Mouse (Mus musculus) layer of hippocampus, adult 9-10 months (tissue): ENCODE data around the gene Bco2.

Experiments used
- DNase-seq: peaks from one replicate; pipeline ENCODE4 v3.0.0; 2022; ENCODE audit warnings: low spot score

The Bco2 gene

GRCm38 (mm10) chr9:50515462-50515861, 39.5 kb downstream of the Bco2 start:
- no peak for DNase-seq

DNA sequence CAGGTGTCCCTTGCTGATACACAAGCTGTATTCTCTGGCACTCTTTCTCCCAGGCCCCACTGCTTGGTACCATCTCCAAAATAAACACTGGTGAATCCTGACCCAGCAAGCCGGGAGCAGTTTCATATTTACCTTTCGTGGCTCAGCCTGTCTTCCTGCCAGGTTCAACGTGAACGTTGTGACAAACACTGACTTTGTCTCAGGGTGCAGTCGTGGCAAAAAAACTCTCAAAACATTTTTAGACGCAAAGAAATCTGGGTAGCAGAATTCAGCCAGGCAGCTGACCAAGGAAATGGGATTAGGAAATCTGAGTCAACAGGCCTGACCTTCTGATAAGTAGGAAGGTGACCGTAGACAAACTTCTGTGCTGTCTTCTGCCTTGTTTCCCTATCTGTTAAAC, 47.4 kb downstream of the Bco2 start:
- DNase-seq, result no peak

DNA sequence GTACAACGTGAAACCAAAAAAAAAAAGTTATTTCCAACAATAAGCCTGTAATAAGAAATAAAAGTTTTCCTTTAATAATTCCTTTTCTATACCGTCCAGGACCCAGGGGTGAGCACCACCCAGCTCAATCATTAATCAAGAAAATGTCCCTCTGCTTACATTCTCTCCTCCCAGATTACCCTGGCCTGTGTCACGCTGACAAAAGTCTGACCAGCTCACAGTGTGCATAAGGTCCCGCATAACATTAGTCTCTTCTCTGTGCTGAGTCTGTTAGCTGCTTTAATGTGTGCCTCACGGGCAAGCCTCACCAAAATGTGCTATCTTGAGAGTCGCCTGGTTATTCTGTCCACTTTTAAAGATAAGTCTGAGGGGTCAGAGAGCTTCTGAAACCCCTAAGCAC, 49.6 kb downstream of the Bco2 start:
- DNase-seq, result no peak

GRCm38 (mm10) chr9:50502949-50503348, 52.0 kb downstream of the Bco2 start:
- no peak for DNase-seq

DNA sequence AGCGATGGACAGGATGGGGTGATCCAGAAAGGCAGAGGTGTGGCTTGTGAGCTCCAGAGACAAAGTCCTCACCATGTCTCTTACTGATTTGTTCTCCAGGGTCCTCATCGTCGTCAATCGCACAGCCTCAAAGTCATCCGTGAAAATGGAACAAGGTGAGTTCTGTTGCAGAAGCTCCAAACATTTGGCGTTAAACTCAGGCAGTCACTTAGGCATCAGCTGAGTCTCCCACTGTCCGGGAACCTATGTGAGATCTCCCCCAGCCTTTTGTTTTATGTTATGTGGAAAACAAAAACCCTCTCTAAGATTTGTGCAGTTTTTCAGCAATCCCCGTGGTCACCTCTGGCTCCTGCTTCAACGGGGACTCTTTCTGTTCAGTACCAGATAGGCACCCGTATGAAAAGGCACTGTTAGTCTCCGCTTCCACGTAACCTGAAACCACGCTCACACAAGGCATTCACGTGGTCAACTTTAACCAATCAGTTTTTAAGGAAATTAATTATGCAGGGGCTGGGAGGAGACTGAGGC, 53.9 kb downstream of the Bco2 start:
- DNase-seq, result no peak

DNA sequence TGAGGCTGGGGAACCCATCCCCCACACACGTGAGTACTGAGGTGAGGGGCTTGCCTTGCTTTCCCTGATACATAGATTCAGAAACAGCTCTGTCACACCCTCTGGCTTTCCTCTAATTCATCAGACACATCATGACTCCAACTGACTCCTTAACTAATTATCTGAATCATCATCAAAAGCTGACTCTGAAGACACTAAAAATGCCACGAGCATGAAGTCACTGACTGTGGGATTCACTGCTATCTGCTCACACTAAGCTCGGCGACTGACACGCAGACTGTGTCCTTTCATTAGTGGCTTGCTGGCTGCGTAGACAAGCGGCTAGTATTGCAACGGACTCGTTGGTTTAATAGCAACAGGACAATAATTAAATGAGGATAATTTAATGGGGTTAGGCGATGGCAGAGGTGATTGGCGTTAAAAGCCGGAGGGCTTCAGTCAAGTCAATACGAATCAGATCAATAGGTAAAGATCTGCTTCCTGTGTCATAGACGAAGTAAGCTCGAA, 54.5 kb downstream of the Bco2 start:
- no peak for DNase-seq

DNA sequence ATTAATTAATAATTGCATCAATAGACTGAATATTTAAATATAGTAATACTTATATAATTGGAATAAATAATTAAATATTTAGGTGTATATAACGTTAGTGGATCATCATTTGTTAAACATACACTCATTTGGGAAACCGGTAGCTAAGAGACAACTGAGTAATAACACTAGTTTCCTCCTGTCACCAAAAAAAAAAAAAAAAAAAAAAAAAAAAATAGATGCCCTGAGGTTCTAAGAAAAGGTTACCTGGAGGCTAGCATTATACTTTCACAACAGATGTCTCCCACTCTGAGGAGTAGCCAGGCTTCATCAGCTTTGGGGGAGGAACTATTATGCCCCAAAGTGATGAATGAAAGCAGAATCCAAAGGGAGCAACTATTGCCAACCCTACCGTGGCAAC, 55.2 kb downstream of the Bco2 start:
- no peak for DNase-seq

DNA sequence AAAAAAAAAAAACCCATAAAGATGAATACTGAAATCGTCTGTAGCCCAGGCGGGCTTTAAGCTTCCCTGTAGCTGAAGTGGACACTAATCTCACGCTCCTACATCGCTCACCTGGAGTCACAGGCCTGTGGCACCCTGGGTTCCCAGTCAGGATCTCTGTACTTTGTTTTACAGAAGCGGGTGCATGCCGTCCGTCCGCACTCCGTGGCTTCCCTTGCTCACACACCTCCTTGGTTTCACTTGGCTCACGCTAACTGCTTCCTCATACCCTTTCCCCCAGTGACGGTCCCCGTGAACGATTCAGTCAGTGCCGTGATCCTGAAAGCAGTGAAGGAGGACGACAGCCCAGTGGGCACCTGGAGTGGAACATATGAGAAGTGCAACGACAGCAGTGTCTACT, 56.2 kb downstream of the Bco2 start:
- no peak for DNase-seq

DNA sequence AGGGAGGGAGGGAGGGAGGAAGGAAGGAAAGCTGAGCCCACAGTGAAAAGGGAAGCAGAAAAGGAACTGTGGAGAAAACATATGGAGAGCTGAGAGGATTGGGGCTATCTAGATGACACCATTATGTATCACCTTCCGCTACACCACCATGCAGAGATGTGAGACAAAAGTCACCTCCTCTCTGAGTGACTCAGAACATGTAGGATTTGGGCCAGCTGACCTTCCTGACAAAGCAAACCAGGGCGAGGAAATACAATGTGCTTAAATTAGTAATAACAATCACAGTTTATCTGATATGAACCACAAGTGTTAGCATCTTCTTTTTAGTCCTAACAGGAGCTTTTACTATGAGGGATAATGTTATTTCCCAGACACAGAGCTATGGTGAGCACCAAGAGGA, 57.4 kb downstream of the Bco2 start:
- DNase-seq, result no peak

DNA sequence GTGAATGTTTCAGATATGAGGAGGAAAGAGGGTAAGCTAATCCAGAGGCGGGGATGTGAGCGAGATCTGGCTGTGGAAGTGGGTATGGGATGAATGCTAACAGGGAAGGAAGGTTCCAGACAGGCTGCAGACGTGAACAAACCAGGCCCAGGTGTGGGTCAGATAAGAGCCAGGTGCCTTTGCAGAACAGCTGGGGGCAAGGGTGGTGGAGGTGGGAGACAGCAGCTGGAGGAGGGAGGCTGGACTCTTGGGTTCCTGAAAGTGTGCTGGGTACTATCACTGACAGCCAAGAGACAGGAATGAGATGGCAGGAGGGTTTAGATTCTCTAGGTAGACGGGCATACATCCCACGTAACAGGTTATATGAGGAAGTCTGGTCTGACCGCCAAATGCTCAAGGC, 57.9 kb downstream of the Bco2 start:
- no peak for DNase-seq

DNA sequence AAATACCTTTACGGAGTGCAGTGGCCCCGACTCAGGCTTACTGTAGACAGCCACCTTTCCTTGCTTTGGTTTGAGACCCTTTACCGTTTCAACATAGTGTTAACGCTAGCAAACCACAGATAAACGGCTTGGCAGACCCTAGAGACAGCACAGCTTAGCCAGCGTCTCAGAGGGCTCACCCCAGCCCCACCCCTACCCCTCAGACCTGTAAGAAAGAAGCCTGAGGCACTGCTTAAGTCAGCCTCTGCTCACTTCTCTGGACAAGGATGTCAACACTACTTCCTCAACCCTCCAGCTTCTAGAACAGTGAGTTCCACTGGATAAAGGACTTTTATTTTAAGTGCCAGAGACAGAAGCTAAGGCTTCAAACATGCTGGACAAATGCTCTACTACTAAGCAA, 58.4 kb downstream of the Bco2 start:
- DNase-seq, result no peak

GRCm38 (mm10) chr9:50496151-50496505, 58.9 kb downstream of the Bco2 start:
- DNase-seq, result no peak

GRCm38 (mm10) chr9:50495405-50496150, 59.4 kb downstream of the Bco2 start:
- DNase-seq, result no peak

DNA sequence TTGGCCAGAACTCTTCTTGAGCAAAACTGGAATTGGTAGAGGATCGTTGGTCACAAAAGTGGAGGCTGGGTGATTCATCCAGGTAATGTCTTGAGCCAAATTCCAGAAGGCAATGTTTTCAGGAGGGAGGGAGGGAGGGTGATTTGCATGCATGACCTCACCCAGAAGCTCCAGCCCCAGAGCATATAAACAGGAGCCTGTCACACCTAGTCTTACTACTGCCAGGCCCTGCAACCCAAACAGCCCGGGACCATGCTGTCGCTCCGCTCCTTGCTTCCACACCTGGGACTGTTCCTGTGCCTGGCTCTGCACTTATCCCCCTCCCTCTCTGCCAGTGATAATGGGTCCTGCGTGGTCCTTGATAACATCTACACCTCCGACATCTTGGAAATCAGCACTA, 60.7 kb downstream of the Bco2 start, which contains the start of gene Plet1:
TSS of gene Plet1 (plus strand) at position 215 of the 400 bp plus-strand sequence.
- no peak for DNase-seq

DNA sequence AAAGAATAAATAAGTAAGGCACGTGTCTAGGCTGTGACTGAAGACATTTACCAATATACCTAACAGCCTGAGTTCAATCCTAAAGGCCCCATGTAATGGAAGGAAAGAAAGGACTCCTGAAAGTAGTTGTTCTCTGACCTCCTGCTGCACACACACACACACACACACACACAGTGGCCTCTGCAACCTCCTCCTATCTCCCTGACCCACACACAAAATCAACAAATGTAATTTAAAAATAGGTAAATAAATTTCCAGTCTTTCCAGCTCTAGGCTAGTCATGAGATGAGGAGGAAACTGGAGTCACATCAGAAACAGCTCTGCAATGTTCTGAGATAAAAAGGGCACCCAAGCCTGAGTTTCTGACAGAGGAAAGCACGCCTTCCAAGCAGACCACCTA, 61.2 kb downstream of the Bco2 start:
- DNase-seq, result no peak

DNA sequence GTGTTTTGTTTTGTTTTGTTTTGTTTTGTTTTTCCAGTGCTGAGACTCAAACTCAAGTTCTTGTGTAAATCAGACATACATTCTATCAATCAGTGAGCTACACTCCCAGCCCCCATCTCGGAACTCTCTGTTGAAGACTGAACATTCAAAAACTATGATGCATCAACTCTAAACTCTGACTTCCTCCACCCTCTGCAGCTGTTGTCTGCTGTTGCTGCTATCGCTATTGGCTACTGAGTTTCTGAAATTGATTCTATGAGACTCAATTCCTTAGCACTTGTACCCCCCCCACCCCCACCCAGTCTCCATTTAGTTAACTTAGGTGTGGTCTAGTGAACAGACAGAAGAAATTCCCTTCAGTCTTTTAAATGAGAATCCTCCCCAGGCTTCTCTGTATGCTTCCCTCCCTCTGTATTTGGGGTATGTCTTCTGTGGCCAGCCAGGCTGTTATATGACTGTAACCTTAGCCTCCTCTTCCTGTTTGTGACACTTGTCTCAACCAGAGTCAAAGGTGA, 63.4 kb downstream of the Bco2 start:
- DNase-seq, result no peak

DNA sequence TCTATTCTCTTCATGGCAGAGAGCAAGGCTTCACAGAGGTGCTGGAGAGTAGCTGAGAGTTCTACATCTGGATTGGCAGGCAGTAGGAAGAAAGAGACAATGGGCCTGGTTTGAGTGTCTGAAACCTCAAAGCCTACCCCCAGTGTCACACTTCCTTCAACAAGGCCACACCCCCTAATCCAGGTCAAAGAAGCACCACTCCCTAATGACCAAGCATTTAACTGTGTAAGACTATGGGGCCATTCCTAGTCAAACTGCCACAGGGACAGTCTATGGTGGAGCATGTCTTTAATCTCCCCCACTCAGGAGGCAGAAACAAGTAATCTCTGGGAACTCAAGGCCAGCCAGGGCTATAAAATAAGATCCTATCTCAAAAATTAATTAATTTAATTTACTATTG, 64.1 kb downstream of the Bco2 start:
- DNase-seq, result no peak

- DNase-seq, result no peak
Measured at GRCm38 (mm10) chr9:50485521-50485920, 69.5 kb downstream of the Bco2 start.
